Mouse (Mus musculus): ENCODE results near the gene Slc22a6. TPM values are rescaled to one million over a fixed set of nuclear protein-coding genes. Genes with fewer than 3 reads are reported as not detected.

Gene Slc22a6
- total RNA-seq (2021): 1 to 10 TPM in 1 of 2 experiments, under 1 TPM in 1; 0.20 to 7.5 TPM
- long read RNA-seq, experiment 1, partial matches to known transcripts: 0 of 1 reads
- long read RNA-seq, experiment 1, other reads (novel, unspliced or antisense): 1 of 1 reads
- long read RNA-seq, experiment 2, transcript Slc22a6-201 (10 exons, 3,983 nt): major isoform, 20 of 22 reads
- long read RNA-seq, experiment 2, partial matches to known transcripts: 2 of 22 reads
- long read RNA-seq, experiment 2, other reads (novel, unspliced or antisense): 0 of 22 reads

GRCm38 (mm10) chr19:8617904-8618303 is at the start of gene Slc22a6:
Gene Slc22a6, plus strand, starts transcription at chr19:8618039.
- no peak for DNase-seq (ENCODE audit: low spot score in 2 of 2)

- DNase-seq (ENCODE audit: low spot score in 2 of 2): no peak
Observed at GRCm38 (mm10) chr19:8569453-8569863, 48.4 kb upstream of the Slc22a6 start.

- no peak for DNase-seq (ENCODE audit: low spot score in 2 of 2)
Observed at GRCm38 (mm10) chr19:8570341-8571040, 47.3 kb upstream of the Slc22a6 start.

- no peak for DNase-seq (ENCODE audit: low spot score in 2 of 2)
Observed at GRCm38 (mm10) chr19:8571746-8572145, 46.1 kb upstream of the Slc22a6 start.

- DNase-seq (ENCODE audit: low spot score in 2 of 2): no peak
Observed at GRCm38 (mm10) chr19:8572485-8572884, 45.4 kb upstream of the Slc22a6 start.

- DNase-seq (ENCODE audit: low spot score in 2 of 2): no peak
Observed at GRCm38 (mm10) chr19:8577432-8577831, 40.4 kb upstream of the Slc22a6 start.

GRCm38 (mm10) chr19:8578293-8578969 is 39.4 kb upstream of the Slc22a6 start:
- no peak for DNase-seq (ENCODE audit: low spot score in 2 of 2)

- DNase-seq (ENCODE audit: low spot score in 2 of 2): no peak
Observed at GRCm38 (mm10) chr19:8578970-8579342, 38.9 kb upstream of the Slc22a6 start.

GRCm38 (mm10) chr19:8585298-8585697 is 32.5 kb upstream of the Slc22a6 start:
- no peak for DNase-seq (ENCODE audit: low spot score in 2 of 2)

- DNase-seq (ENCODE audit: low spot score in 2 of 2): no peak
Observed at GRCm38 (mm10) chr19:8585899-8586298, 31.9 kb upstream of the Slc22a6 start.

- DNase-seq (ENCODE audit: low spot score in 2 of 2): no peak
Observed at GRCm38 (mm10) chr19:8586350-8586749, 31.5 kb upstream of the Slc22a6 start.

GRCm38 (mm10) chr19:8587315-8587714 is 30.5 kb upstream of the Slc22a6 start:
- no peak for DNase-seq (ENCODE audit: low spot score in 2 of 2)

GRCm38 (mm10) chr19:8590954-8591353 is 26.9 kb upstream of the Slc22a6 start, which contains the start of gene Slc22a8:
Gene Slc22a8, plus strand, starts transcription at chr19:8591254.
- no peak for DNase-seq (ENCODE audit: low spot score in 2 of 2)

- DNase-seq (ENCODE audit: low spot score in 2 of 2): no peak
Observed at GRCm38 (mm10) chr19:8592155-8592554, 25.7 kb upstream of the Slc22a6 start.

GRCm38 (mm10) chr19:8592873-8593408 is 24.9 kb upstream of the Slc22a6 start:
- no peak for DNase-seq (ENCODE audit: low spot score in 2 of 2)

GRCm38 (mm10) chr19:8593833-8594232 is 24.0 kb upstream of the Slc22a6 start:
- no peak for DNase-seq (ENCODE audit: low spot score in 2 of 2)

- DNase-seq (ENCODE audit: low spot score in 2 of 2): no peak
Observed at GRCm38 (mm10) chr19:8594518-8594917, 23.3 kb upstream of the Slc22a6 start.

GRCm38 (mm10) chr19:8597269-8597668 is 20.6 kb upstream of the Slc22a6 start:
- no peak for DNase-seq (ENCODE audit: low spot score in 2 of 2)

GRCm38 (mm10) chr19:8599229-8599628 is 18.6 kb upstream of the Slc22a6 start:
- DNase-seq (ENCODE audit: low spot score in 2 of 2): no peak

- DNase-seq (ENCODE audit: low spot score in 2 of 2): no peak
Observed at GRCm38 (mm10) chr19:8601922-8602321, 15.9 kb upstream of the Slc22a6 start.

GRCm38 (mm10) chr19:8602914-8603313 is 14.9 kb upstream of the Slc22a6 start:
- DNase-seq (ENCODE audit: low spot score in 2 of 2): no peak
